Mouse (Mus musculus) E14TG2a.4 (cell line): ENCODE measurements at regions not wholly inside any gene's neighbourhood (a gene's known extent, or its start where the extent isn't known, plus 50 kb on each side); places are given as distances from the start of the nearest gene placed in this dataset.

ENCODE experiments used
- H3K27me3 ChIP-seq: 2 replicates; pipeline ENCODE4 v1.6.1; 2014; ENCODE audit warnings: low read length, control low read depth; ENCODE audit not compliant: insufficient read depth
- H3K36me3 ChIP-seq: 2 replicates; pipeline ENCODE4 v1.6.1; 2014; ENCODE audit warnings: low read length, control low read depth; ENCODE audit not compliant: insufficient read depth
- H3K4me1 ChIP-seq: replicated peaks from 2 replicates; pipeline ENCODE4 v1.6.1; 2014; ENCODE audit warnings: low read depth, low read length, control low read depth
- H3K4me3 ChIP-seq: replicated peaks from 2 replicates; pipeline ENCODE4 v1.5.1; 2014; ENCODE audit warnings: mild to moderate bottlenecking, low read length
- H3K9me3 ChIP-seq: 2 replicates; pipeline ENCODE4 v1.6.1; 2014; ENCODE audit warnings: low read length, control low read depth
- CTCF ChIP-seq: conservative IDR thresholded peaks from 2 replicates; pipeline ENCODE4 v1.5.1; 2014; ENCODE audit warnings: low read length
- NANOG ChIP-seq: IDR thresholded peaks from 2 replicates; pipeline ENCODE4 v1.6.1; 2014; ENCODE audit warnings: borderline replicate concordance, low read length, mixed read lengths
- POU5F1 ChIP-seq: IDR thresholded peaks from 2 replicates; pipeline ENCODE4 v1.6.1; 2014; ENCODE audit warnings: low read length, borderline replicate concordance

DNA sequence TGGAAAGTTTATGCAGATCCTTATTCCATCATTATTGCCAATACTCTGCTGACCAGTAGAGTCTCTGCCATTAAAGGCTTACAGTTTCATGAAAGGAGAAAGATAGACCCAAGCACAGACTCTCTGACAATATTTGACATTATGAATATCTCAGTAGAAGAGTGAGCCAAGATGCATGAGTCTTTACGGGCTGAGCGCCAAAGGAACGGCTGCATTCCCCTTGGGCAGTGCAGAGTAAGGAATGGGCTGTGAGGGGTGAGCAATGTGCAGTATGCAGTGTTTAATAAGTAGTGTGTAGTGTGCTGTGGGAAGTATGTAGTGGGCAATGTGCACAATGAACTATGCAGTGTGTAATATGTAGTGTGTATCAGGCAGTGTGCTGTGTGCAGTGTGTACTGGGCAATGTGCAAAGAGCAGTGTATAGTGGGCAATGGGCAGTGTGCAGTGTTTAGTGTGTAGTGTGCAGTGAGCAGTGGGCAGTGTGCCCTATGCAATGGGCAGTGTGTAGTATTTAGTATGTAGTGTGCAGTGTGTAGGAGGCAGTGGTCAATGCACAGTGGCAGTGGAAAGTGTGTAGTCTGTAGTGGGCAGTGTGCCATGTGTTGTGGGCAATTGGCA lies 671.8 kb downstream of the 5730522E02Rik start:
- no peak overlapping the region for H3K4me3 ChIP-seq
- no peaks in the 10 kb centered on the region for H3K4me1 ChIP-seq
- TF ChIP-seq CTCF: no peak
- no peak for TF ChIP-seq NANOG
- TF ChIP-seq POU5F1: no peak
- H3K9me3 ChIP-seq: no peaks in the 10 kb centered on the region
- H3K36me3 ChIP-seq: no peaks in the 10 kb centered on the region
- no peaks in the 10 kb centered on the region for H3K27me3 ChIP-seq

DNA sequence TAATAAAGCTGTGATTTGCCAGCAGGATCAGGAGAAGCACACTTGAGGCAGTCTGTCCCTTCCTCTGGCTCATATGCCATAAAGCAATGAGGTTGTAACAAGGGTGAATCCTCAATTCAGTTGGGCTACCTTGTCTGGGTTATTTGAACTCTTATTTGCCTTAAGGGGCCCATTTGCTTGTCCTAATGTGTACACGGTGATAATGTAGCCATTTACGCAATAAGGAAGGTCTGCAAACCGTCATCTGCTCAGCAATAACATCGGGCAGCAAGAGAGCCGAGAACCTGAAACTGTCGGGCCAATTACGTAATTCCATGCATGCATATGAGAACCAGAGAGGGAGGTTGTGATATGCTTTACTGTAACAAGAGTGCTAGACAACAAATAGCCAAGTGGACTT lies 674.5 kb downstream of the 5730522E02Rik start:
- no peaks in the 10 kb centered on the region for H3K4me1 ChIP-seq
- no peaks in the 10 kb centered on the region for H3K27me3 ChIP-seq
- H3K9me3 ChIP-seq: no peaks in the 10 kb centered on the region
- H3K36me3 ChIP-seq: no peaks in the 10 kb centered on the region
- no peak overlapping the region for H3K4me3 ChIP-seq
- TF ChIP-seq NANOG (no peak), POU5F1 (no peak), CTCF (no peak)

DNA sequence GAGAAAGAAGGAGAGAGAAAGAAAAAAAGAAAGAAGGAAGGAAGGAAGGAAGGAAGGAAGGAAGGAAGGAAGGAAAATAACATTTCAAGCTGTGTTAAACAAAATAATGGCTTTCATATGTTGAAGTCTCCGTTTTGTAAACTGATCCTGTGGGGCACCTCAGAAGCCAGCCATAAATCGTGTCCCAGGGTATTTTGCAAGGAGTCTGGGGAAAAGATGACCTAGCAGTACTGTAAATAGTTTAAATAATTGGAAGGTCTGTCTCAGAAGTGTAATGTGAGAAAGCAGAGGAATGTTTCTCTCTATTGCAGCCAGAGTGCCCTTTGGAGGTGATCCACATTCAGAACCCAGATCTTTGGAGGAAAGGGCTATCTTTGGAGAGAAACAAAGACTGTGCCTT lies 677.5 kb downstream of the 5730522E02Rik start:
- no peaks in the 10 kb centered on the region for H3K36me3 ChIP-seq
- H3K4me1 ChIP-seq: no peaks in the 10 kb centered on the region
- H3K4me3 ChIP-seq: no peak overlapping the region
- no peaks in the 10 kb centered on the region for H3K27me3 ChIP-seq
- TF ChIP-seq CTCF (no peak), POU5F1 (no peak), NANOG (no peak)
- H3K9me3 ChIP-seq: no peaks in the 10 kb centered on the region

DNA sequence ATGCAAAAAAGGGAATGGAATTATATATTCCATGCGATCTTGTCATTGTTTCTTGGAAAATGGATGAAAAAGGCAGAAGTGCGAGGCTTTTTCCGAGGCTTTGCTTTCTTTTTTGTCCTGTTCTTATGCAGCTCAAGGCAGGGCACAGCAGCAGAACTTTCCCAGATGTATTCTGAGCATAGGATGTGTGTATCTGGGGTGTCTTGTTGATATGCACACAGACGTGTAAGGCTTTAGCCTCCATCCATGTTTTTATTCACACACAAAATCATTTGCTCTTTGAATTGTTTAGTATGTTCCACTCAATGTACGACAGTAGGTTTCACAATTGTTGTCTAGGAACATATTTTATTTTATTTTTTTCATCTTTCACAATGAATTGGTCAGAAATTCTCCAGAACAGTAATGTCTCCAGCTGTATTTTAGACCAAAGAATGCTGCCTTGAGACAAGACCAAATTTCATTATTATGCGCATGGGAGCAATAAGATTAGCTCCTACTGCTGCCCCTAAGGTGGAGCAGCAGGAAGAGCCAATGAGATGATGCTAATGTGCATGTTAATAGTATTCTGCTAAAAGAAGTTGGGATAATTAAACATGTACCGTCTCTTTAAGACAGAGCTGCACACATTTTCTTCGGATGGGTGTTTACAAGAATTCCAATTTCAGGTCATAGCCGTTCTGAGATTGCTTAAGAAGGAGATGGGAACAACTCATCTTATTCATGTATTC lies 678.7 kb downstream of the 5730522E02Rik start:
- TF ChIP-seq CTCF (no peak), POU5F1 (no peak), NANOG (no peak)
- H3K27me3 ChIP-seq: no peaks in the 10 kb centered on the region
- no peaks in the 10 kb centered on the region for H3K4me1 ChIP-seq
- H3K4me3 ChIP-seq: no peak overlapping the region
- no peaks in the 10 kb centered on the region for H3K9me3 ChIP-seq
- H3K36me3 ChIP-seq: no peaks in the 10 kb centered on the region

DNA sequence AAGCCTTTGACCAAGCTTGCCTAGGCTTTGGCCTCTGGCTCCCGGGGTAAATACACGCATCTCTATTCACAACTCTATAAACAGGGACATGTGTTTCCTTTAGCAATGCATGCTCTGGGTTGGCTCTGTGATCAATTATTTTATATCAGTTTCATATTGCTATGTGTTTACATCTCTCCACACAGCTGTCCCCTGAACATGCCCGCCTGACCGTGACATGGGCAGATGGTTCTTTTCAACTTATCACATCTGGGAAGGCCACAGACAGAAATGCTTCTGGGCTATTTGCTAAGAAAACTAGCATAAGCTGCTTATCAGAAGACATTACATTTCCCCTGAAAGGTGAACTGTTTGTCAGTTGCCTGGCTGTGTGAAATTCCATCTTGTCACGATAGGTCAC lies 682.5 kb downstream of the 5730522E02Rik start:
- TF ChIP-seq CTCF (no peak), POU5F1 (no peak), NANOG (no peak)
- Histone ChIP-seq H3K4me3 (no peak overlapping the region), H3K36me3 (no peaks in the 10 kb centered on the region), H3K4me1 (no peaks in the 10 kb centered on the region), H3K27me3 (no peaks in the 10 kb centered on the region), H3K9me3 (no peaks in the 10 kb centered on the region)

DNA sequence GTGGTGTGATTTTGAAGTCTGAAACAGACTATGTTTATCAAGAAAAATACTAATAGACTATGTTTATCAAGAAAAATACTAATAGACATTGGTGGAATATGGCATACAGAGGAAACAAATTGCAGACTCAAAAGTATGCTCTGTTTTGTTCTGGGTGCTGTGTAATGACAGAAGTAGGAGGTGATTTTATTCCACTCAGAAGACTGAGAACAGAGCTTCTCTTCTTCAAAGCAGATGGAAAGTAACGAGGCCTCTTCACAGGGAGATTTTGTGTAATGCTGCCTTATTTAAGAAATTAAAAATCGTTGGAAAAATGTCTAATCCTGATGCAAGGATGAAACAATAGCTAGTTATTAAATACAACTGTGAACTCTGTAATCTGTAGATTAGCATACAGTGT lies 691.7 kb downstream of the 5730522E02Rik start:
- Histone ChIP-seq H3K36me3 (no peaks in the 10 kb centered on the region), H3K4me1 (no peaks in the 10 kb centered on the region), H3K27me3 (no peaks in the 10 kb centered on the region), H3K9me3 (no peaks in the 10 kb centered on the region), H3K4me3 (no peak overlapping the region)
- TF ChIP-seq NANOG: no peak
- no peak for TF ChIP-seq CTCF
- TF ChIP-seq POU5F1: no peak

DNA sequence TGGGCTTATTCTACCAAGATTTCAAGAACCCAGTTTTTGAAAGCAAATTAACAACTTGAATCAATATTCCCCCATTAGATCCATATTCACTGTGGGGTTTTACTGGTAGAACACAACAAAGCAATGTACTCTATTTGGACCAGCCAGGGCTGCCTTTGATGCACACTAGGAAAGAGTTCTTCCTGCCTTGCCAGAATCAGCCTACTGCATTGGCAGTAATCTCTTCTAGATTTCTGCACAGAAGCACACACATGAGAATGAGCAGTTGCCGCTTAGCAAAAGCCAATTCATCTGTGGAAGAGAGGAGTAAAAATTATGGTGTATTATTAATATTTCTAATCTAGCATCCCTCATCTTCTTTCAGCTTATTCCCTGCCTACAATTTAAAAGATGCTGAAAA lies 692.4 kb downstream of the 5730522E02Rik start:
- no peak for TF ChIP-seq POU5F1
- TF ChIP-seq CTCF: no peak
- no peak for TF ChIP-seq NANOG

DNA sequence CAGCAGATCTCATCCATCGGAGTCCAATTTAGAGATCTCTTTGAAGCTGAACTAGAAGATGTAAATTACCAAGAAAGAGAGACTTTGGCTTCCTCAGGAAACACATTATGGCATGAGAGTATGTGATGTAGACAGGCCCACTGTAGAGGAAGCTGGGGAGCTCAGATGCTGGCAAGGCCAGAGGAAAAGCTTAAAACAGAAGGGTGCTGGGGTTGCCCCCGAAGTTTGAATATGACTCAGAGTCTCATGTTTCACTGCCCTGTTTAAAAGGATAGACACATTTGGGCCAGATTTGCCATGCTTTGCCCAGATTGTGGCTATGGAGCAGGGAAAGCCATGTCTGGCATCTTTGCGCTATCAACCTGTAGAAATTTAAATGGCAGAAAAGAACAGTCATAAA lies 705.1 kb downstream of the 5730522E02Rik start:
- Histone ChIP-seq H3K9me3 (peaks cover 4% of the 10 kb centered on the region; the same call in 1 of the 2 replicates), H3K27me3 (no peaks in the 10 kb centered on the region), H3K4me3 (no peak overlapping the region), H3K36me3 (no peaks in the 10 kb centered on the region), H3K4me1 (no peaks in the 10 kb centered on the region)
- TF ChIP-seq NANOG (no peak), POU5F1 (no peak), CTCF (no peak)

More for the DNA sequence above, 692.4 kb downstream of the 5730522E02Rik start:
- Histone ChIP-seq H3K27me3 (no peaks in the 10 kb centered on the region), H3K9me3 (no peaks in the 10 kb centered on the region), H3K4me1 (no peaks in the 10 kb centered on the region), H3K4me3 (no peak overlapping the region), H3K36me3 (no peaks in the 10 kb centered on the region)
